Mouse (Mus musculus) hindbrain, embryonic 14.5 days (tissue): ENCODE results near the gene Mrps18c. TPM values are rescaled to one million over a fixed set of nuclear protein-coding genes. Genes with fewer than 3 reads are reported as not detected.

Experiments
- ATAC-seq: fragments of 200-750 bp; cut with Nextera tagmentation; 2 replicates; pipeline ENCODE4 v1.8.0; 2017; ENCODE audit warnings: moderate number of reproducible peaks, mild to moderate bottlenecking, moderate TSS enrichment, moderate library complexity; ENCODE audit not compliant: low FRiP score
- DNase-seq: peaks from one replicate; pipeline ENCODE4 v3.0.0-alpha.2; 2015; ENCODE audit warnings: low spot score
- H3K27ac ChIP-seq: fragments of 300-500 bp; sonication (generic); 2 replicates; pipeline ENCODE4 v1.5.1; 2014; ENCODE audit warnings: mild to moderate bottlenecking, moderate library complexity
- H3K27me3 ChIP-seq: fragments of 300-500 bp; sonication (generic); 2 replicates; pipeline ENCODE4 v1.6.1; 2014; ENCODE audit warnings: mild to moderate bottlenecking, low read length, mixed read lengths; ENCODE audit not compliant: control insufficient read depth, insufficient read depth
- H3K36me3 ChIP-seq: fragments of 300-500 bp; sonication (generic); replicated peaks from 2 replicates; pipeline ENCODE4 v1.6.1; 2014; ENCODE audit not compliant: control insufficient read depth, insufficient read depth
- H3K4me1 ChIP-seq: fragments of 300-500 bp; sonication (generic); replicated peaks from 2 replicates; pipeline ENCODE4 v1.6.1; 2014; ENCODE audit warnings: antibody characterized with exemption, low read length, mixed read lengths; ENCODE audit not compliant: control insufficient read depth, insufficient read depth
- H3K4me2 ChIP-seq: fragments of 300-500 bp; sonication (generic); replicated peaks from 2 replicates; pipeline ENCODE4 v1.6.1; 2014; ENCODE audit warnings: mild to moderate bottlenecking, moderate library complexity
- H3K4me3 ChIP-seq: fragments of 300-500 bp; sonication (generic); replicated peaks from 2 replicates; pipeline ENCODE4 v1.5.1; 2014; ENCODE audit warnings: mild to moderate bottlenecking, low read length
- H3K9ac ChIP-seq: fragments of 300-500 bp; sonication (generic); 2 replicates; pipeline ENCODE4 v1.6.1; 2014
- H3K9me3 ChIP-seq: fragments of 300-500 bp; sonication (generic); 2 replicates; pipeline ENCODE4 v1.6.1; 2016; ENCODE audit warnings: low read length; ENCODE audit not compliant: control insufficient read depth
- WGBS: fragments of 180-500 bp; shearing (Covaris S2); extraction: QIAGEN DNeasy Blood & Tissue Kit; methylation state at CpG from one replicate; pipeline ENCODE4 v1.1.7; 2014; 5-methylcytosine and 5-hydroxymethylcytosine counted together
- polyA plus RNA-seq: library from polyadenylated mRNA; unstranded; fragments of >200 nt; fragmentation: Nextera tagmentation; extraction: Ambion mirVana; gene quantifications from 2 replicates; pipeline ENCODE4 v1.2.1, GENCODE M21; 2014

The Mrps18c gene
- polyA plus RNA-seq, 1 experiment from 2014 or later, result 160 TPM

- H3K4me2 ChIP-seq, result no peak overlapping the region
- DNase-seq, result no peak
- no peaks in the 10 kb centered on the region for H3K9me3 ChIP-seq
- H3K9ac ChIP-seq, result no peak overlapping the region
- H3K27ac ChIP-seq, result no peak overlapping the region
- no peak overlapping the region for H3K4me3 ChIP-seq
- ATAC-seq, result no peak
- 91% methylated on average over 13 of the region's 13 CpGs for WGBS
- peaks cover 83% of the 10 kb centered on the region for H3K36me3 ChIP-seq
- H3K27me3 ChIP-seq, result no peaks in the 10 kb centered on the region
- H3K4me1 ChIP-seq, result no peaks in the 10 kb centered on the region
Observed at GRCm38 (mm10) chr5:100775778-100776404, 22.5 kb upstream of the Mrps18c start.

DNA sequence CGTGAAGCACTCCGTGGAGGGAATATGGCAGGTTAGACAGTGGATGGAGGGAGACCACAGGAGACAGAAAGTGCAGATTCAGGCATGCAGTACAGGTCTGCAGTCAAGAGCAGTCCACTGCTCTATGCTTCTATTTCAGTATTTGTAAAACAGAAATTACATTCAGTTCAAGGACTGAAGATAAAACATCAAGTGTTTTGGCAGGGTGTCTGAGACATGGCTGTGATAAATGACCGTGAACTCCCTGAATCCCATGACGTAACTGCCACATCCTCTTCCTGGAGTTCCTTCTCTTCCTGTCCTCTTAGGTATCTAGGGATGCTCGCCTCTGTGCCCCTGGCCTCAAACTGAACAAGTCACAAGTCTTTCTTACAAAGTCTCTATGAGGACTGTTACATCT, 21.5 kb upstream of the Mrps18c start:
- Histone ChIP-seq H3K36me3 (peaks cover 81% of the 10 kb centered on the region), H3K27me3 (no peaks in the 10 kb centered on the region), H3K4me2 (no peak overlapping the region), H3K27ac (no peak overlapping the region), H3K9ac (no peak overlapping the region), H3K4me3 (no peak overlapping the region), H3K9me3 (no peaks in the 10 kb centered on the region), H3K4me1 (no peaks in the 10 kb centered on the region)
- WGBS, result 90% methylated on average over 5 of the region's 5 CpGs
- no peak for ATAC-seq
- no peak for DNase-seq

GRCm38 (mm10) chr5:100779002-100779401, 19.4 kb upstream of the Mrps18c start:
- Histone ChIP-seq H3K9me3 (no peaks in the 10 kb centered on the region), H3K27me3 (no peaks in the 10 kb centered on the region), H3K27ac (no peak overlapping the region), H3K4me2 (no peak overlapping the region), H3K4me1 (no peaks in the 10 kb centered on the region), H3K4me3 (no peak overlapping the region), H3K36me3 (peaks cover 81% of the 10 kb centered on the region), H3K9ac (no peak overlapping the region)
- WGBS, result 96% methylated on average over 13 of the region's 13 CpGs
- DNase-seq (no peak), ATAC-seq (no peak)

- no peak overlapping the region for H3K4me3 ChIP-seq
- no peak overlapping the region for H3K9ac ChIP-seq
- DNase-seq (no peak), ATAC-seq (no peak)
- H3K4me1 ChIP-seq, result no peaks in the 10 kb centered on the region
- H3K36me3 ChIP-seq, result peaks cover 92% of the 10 kb centered on the region
- 93% methylated on average over 9 of the region's 9 CpGs for WGBS
- no peaks in the 10 kb centered on the region for H3K9me3 ChIP-seq
- no peak overlapping the region for H3K4me2 ChIP-seq
- H3K27ac ChIP-seq, result no peak overlapping the region
- H3K27me3 ChIP-seq, result no peaks in the 10 kb centered on the region
Observed at GRCm38 (mm10) chr5:100787527-100787926, 10.9 kb upstream of the Mrps18c start.

GRCm38 (mm10) chr5:100792261-100792660, 6.2 kb upstream of the Mrps18c start:
- ATAC-seq (no peak), DNase-seq (no peak)
- Histone ChIP-seq H3K27me3 (no peaks in the 10 kb centered on the region), H3K4me1 (peaks cover under 1% of the 10 kb centered on the region), H3K4me3 (no peak overlapping the region), H3K9ac (no peak overlapping the region), H3K27ac (no peak overlapping the region), H3K36me3 (peaks cover 92% of the 10 kb centered on the region), H3K9me3 (no peaks in the 10 kb centered on the region), H3K4me2 (no peak overlapping the region)
- 88% methylated on average over 7 of the region's 7 CpGs for WGBS

GRCm38 (mm10) chr5:100794084-100794483, 4.3 kb upstream of the Mrps18c start:
- no peaks in the 10 kb centered on the region for H3K27me3 ChIP-seq
- peaks cover 8% of the 10 kb centered on the region for H3K4me1 ChIP-seq
- no peak overlapping the region for H3K4me3 ChIP-seq
- no peak overlapping the region for H3K27ac ChIP-seq
- 87% methylated on average over 5 of the region's 5 CpGs for WGBS
- H3K9me3 ChIP-seq, result no peaks in the 10 kb centered on the region
- DNase-seq (no peak), ATAC-seq (no peak)
- H3K4me2 ChIP-seq, result no peak overlapping the region
- peaks cover 73% of the 10 kb centered on the region for H3K36me3 ChIP-seq
- no peak overlapping the region for H3K9ac ChIP-seq

DNA sequence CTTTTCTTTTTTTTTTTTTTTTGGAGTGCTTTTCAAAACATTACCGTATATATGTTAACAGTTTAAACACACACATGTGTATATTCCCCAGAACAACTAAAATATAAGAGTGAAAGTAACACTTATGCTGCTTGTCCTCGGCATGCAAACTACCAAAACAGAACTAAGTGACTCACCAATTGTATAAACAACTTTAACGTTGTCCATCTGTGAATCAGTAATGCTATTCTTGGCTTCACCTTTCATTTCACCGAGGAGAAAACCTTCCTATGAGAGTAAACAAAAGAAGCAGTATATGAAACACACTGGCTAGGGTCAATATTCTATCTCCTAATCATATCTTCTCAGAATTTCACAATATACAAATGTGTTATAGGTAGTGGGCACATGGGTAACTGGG, 19.9 kb downstream of the Mrps18c start:
- WGBS, result 93% methylated on average over 4 of the region's 4 CpGs
- Histone ChIP-seq H3K4me1 (0 out of 2 replicates have a peak, but pooled peaks cover 12% of the 10 kb centered on the region), H3K27ac (no peak overlapping the region), H3K27me3 (no peaks in the 10 kb centered on the region), H3K9me3 (no peaks in the 10 kb centered on the region), H3K4me2 (no peak overlapping the region), H3K9ac (no peak overlapping the region), H3K36me3 (peaks cover 14% of the 10 kb centered on the region), H3K4me3 (no peak overlapping the region)
- DNase-seq (no peak), ATAC-seq (no peak)

DNA sequence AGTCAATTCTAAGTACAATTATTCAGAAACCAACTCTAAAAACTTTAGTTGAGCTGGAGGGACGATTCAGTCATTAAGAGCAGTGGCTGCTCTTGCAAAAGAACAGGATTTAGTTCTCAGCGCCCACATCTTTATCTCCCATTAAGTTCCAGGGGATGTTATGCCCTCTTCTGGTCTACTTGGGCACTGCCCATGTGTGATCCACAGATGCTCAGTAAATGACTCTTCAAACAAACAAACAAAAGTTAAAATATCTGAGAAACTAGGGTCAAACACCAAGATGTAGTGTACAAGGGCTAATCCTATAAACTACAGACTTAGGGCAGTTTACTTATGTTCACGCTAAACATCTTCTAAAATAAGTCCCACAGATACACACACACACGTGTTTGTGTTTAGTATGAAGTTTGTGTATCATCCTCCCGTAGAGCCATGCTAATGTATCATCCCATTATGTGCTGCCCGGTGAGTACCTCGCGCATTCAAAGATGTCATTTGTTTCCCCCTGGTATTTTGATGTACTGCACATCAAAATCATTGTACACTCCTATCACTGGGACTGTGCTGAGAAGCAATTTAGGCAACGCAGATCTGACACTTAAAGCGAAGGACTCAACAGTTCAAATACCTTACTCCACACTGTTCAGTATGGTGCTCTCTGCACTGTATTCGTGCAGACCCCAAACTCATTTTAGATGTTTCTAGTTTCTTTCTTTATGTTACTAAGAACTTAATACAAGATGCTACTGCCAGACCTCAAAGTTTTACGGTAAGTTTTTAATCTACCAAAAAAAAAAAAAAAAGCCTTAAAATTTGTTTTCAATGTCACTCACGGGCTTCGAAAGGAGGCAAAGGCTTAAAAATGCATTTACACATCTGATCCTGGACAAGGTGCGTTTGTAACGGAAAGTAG, 21.4 kb downstream of the Mrps18c start:
- peak overlapping the region; percentile 78; the same call in 1 of the 2 replicates for H3K27ac ChIP-seq
- no peaks in the 10 kb centered on the region for H3K27me3 ChIP-seq
- peak overlapping the region; percentile 77 for H3K4me3 ChIP-seq
- no peaks in the 10 kb centered on the region for H3K9me3 ChIP-seq
- H3K4me1 ChIP-seq, result 0 out of 2 replicates have a peak, but pooled peaks cover 12% of the 10 kb centered on the region
- H3K4me2 ChIP-seq, result peak overlapping the region; percentile 85
- peaks cover 9% of the 10 kb centered on the region for H3K36me3 ChIP-seq
- WGBS, result 25% methylated on average over 16 of the region's 16 CpGs
- peak overlapping the region; percentile 86 for H3K9ac ChIP-seq
- ATAC-seq (0 out of 2 replicates have a peak, but pooled peaks have one; percentile 2), DNase-seq (no peak)

GRCm38 (mm10) chr5:100820483-100821184, 22.2 kb downstream of the Mrps18c start, which contains the start of gene Abraxas1:
Abraxas1 (minus strand) TSS chr5:100820965.
- H3K4me1 ChIP-seq, result 0 out of 2 replicates have a peak, but pooled peaks cover 12% of the 10 kb centered on the region
- DNase-seq, result peak; percentile 86
- peak; percentile 97 for ATAC-seq
- under 1% methylated on average over 63 of the region's 63 CpGs for WGBS
- no peaks in the 10 kb centered on the region for H3K27me3 ChIP-seq
- H3K36me3 ChIP-seq, result peaks cover 6% of the 10 kb centered on the region; the same call in 1 of the 2 replicates
- peak within 1 kb of the TSS; percentile 78 for H3K27ac ChIP-seq
- H3K4me3 ChIP-seq, result peak within 1 kb of the TSS; percentile 77
- no peaks in the 10 kb centered on the region for H3K9me3 ChIP-seq
- peak within 1 kb of the TSS; percentile 86 for H3K9ac ChIP-seq
- peak within 1 kb of the TSS; percentile 85 for H3K4me2 ChIP-seq
